Comparison of ENCODE assay signal across 12 mouse cellular contexts in genomic region chr1:131083122-131083521, GRCm38 (mm10). TPM values are rescaled to one million over a fixed set of nuclear protein-coding genes. Genes with fewer than 3 reads are reported as not detected.
A peak's percentile ranks its signal among the peaks of the same experiment; 100 is the strongest.
DNase-seq lines count a peak whose midpoint lies in the region; ATAC-seq and TF ChIP-seq lines count a peak whose summit lies in the region.
"Had no signal": no experiment of that assay in that cellular context is flagged by ENCODE, and none has a peak within 500 bp of the region (broad histone marks: within the 10 kb centered on the region; RNA-seq: fewer than 3 reads in every experiment).

No protein-coding gene starts in this region.

- H3K36me3 ChIP-seq in heart, adult 2 months (ENCODE audit: control insufficient read depth, insufficient read depth, low read length): peaks cover 24% of the 10 kb centered on the region
- no peaks in the 10 kb centered on the region for H3K36me3 ChIP-seq in kidney, embryonic 14.5 days (ENCODE audit: control insufficient read depth, insufficient read depth, low read length)
- no peaks in the 10 kb centered on the region for H3K36me3 ChIP-seq in liver, embryonic 13.5 days
- H3K36me3 ChIP-seq: forebrain, embryonic 12.5 days had no signal

- WGBS in heart, adult 2 months: 49% methylated on average over 5 of the region's 5 CpGs
- WGBS in kidney, embryonic 14.5 days: 50% methylated on average over 5 of the region's 5 CpGs
- 27% methylated on average over 5 of the region's 5 CpGs for WGBS in liver, embryonic 13.5 days (ENCODE audit: insufficient replicate concordance)

- no peaks in the 10 kb centered on the region for H3K27me3 ChIP-seq in heart, adult 2 months (ENCODE audit: control insufficient read depth, insufficient read depth, low read length)
- H3K27me3 ChIP-seq in kidney, embryonic 14.5 days (ENCODE audit: control insufficient read depth, insufficient read depth, low read length): no peaks in the 10 kb centered on the region
- H3K27me3 ChIP-seq in liver, embryonic 13.5 days: no peaks in the 10 kb centered on the region
- H3K27me3 ChIP-seq: forebrain, embryonic 12.5 days had no signal

- TF ChIP-seq EP300 in heart, adult 2 months (IDR thresholded peaks at IDR 0.05; ENCODE audit: insufficient read depth, low read depth, low read length): no peak

- no peak for TF ChIP-seq CTCF in heart, adult 2 months (IDR thresholded peaks at IDR 0.05)

- peaks cover 9% of the 10 kb centered on the region for H3K79me2 ChIP-seq in heart, adult 2 months (replicated peaks; ENCODE audit: control insufficient read depth, insufficient read depth, low read length)

- no peaks in the 10 kb centered on the region for H3K9me3 ChIP-seq in kidney, embryonic 14.5 days (ENCODE audit: control insufficient read depth, low read length)
- H3K9me3 ChIP-seq in liver, embryonic 13.5 days (replicated peaks): no peaks in the 10 kb centered on the region
- H3K9me3 ChIP-seq: forebrain, embryonic 12.5 days had no signal

- H3K9ac ChIP-seq in heart, adult 2 months (ENCODE audit: low read depth, low read length): no peak overlapping the region
- no peak overlapping the region for H3K9ac ChIP-seq in kidney, embryonic 14.5 days (ENCODE audit: low read depth, low read length)
- H3K9ac ChIP-seq in liver, embryonic 13.5 days: no peak overlapping the region
- H3K9ac ChIP-seq: forebrain, embryonic 12.5 days had no signal

- 0 out of 2 replicates have a peak, but pooled peaks have one; percentile 2 for ATAC-seq in kidney, embryonic 14.5 days (ENCODE audit: low FRiP score, low TSS enrichment)
- ATAC-seq in liver, embryonic 13.5 days (ENCODE audit: low read depth): no peak

- TF ChIP-seq POLR2A in heart, adult 2 months (IDR thresholded peaks at IDR 0.05; ENCODE audit: insufficient read depth, low read depth, low read length): no peak

- H3K4me3 ChIP-seq in heart, adult 2 months: no peak overlapping the region
- H3K4me3 ChIP-seq in kidney, embryonic 14.5 days (ENCODE audit: low read length): no peak overlapping the region
- H3K4me3 ChIP-seq in liver, embryonic 13.5 days (replicated peaks): no peak overlapping the region
- H3K4me3 ChIP-seq: forebrain, embryonic 12.5 days had no signal

- DNase-seq in heart, adult 2 months: no peak
- no peak for DNase-seq in heart, adult 9 months (ENCODE audit: low spot score in 2 of 2)
- no peak for DNase-seq in kidney, postnatal 36 days
- peak; percentile 63 for DNase-seq in NIH3T3 (ENCODE audit: low read depth)
- DNase-seq in liver, embryonic 13.5 days: no peak
- DNase-seq in thymus, postnatal 25 days: no peak
- no peak for DNase-seq in cerebellum, adult 9-11 months
- DNase-seq: cerebellum, adult 8-10 months; thymus, postnatal 4 days had no signal

- H3K4me2 ChIP-seq in kidney, embryonic 14.5 days (replicated peaks; ENCODE audit: low read depth, low read length): no peak overlapping the region; the same call in 1 of the 2 replicates
- H3K4me2 ChIP-seq in liver, embryonic 13.5 days: no peak overlapping the region
- H3K4me2 ChIP-seq: forebrain, embryonic 12.5 days had no signal

- intact Hi-C loops in heart, adult 2 months (cut with DNase I): no loop called here

- peaks cover 55% of the 10 kb centered on the region for H3K4me1 ChIP-seq in heart, adult 2 months (ENCODE audit: control insufficient read depth, insufficient read depth, low read length)
- H3K4me1 ChIP-seq in kidney, embryonic 14.5 days (ENCODE audit: control insufficient read depth, insufficient read depth, low read length): peaks cover 61% of the 10 kb centered on the region
- H3K4me1 ChIP-seq in liver, embryonic 13.5 days (replicated peaks): peaks cover 90% of the 10 kb centered on the region

- H3K27ac ChIP-seq in heart, adult 2 months: peak overlapping the region; percentile 63; the same call in 1 of the 2 replicates
- peak overlapping the region; percentile 86 for H3K27ac ChIP-seq in kidney, embryonic 14.5 days (ENCODE audit: low read depth, low read length)
- H3K27ac ChIP-seq in liver, embryonic 13.5 days: peak overlapping the region; percentile 64

RNA-seq across cellular contexts. Expression of gene Mapkapk2, which starts 14.5 kb away (rescaled TPM):
- total RNA-seq in heart, adult 2 months (2021): 100 to 1,000 TPM; 283 to 363 TPM
- 196 and 305 TPM in 2 replicates for polyA plus RNA-seq in heart, adult 2 months (2012; rRNA removed)
- 59.9 and 62.8 TPM in 2 replicates for polyA plus RNA-seq in kidney, embryonic 14.5 days (2014; fragmentation: Nextera tagmentation; extraction: Ambion mirVana)
- polyA plus RNA-seq in liver, embryonic 13.5 days (2015; fragmentation: Nextera tagmentation; extraction: Ambion mirVana): 12.0 and 12.3 TPM in 2 replicates

RNA-seq across cellular contexts. Expression of gene Dyrk3, which starts 55.0 kb away (rescaled TPM):
- under 1 TPM; 0.48 to 0.70 TPM for total RNA-seq in heart, adult 2 months (2021)
- 0.16 and 0.32 TPM in 2 replicates for polyA plus RNA-seq in heart, adult 2 months (2012; rRNA removed)
- 6.0 and 6.3 TPM in 2 replicates for polyA plus RNA-seq in kidney, embryonic 14.5 days (2014; fragmentation: Nextera tagmentation; extraction: Ambion mirVana)
- polyA plus RNA-seq in liver, embryonic 13.5 days (2015; fragmentation: Nextera tagmentation; extraction: Ambion mirVana): 16.9 and 19.8 TPM in 2 replicates
- total RNA-seq: gastrocnemius, adult 18-20 months had no signal
